Mouse (Mus musculus): ENCODE data around the gene Rap1gap2. TPM values are rescaled to one million over a fixed set of nuclear protein-coding genes. Genes with fewer than 3 reads are reported as not detected.

Gene Rap1gap2
- polyA plus RNA-seq, 1 experiment, result 8.9 TPM

- 29% methylated on average over 2 of the region's 2 CpGs for WGBS
- no peak for DNase-seq
- TF ChIP-seq CTCF (IDR thresholded peaks at IDR 0.05; ENCODE audit: insufficient read depth, low read length), result no peak
- TF ChIP-seq POLR2A (IDR thresholded peaks at IDR 0.05; ENCODE audit: borderline replicate concordance, extremely low read depth, low read depth, low read length), result no peak
- no peaks in the 10 kb centered on the region for H3K4me1 ChIP-seq (ENCODE audit: control insufficient read depth, insufficient read depth, low read length)
- no peak overlapping the region for H3K4me3 ChIP-seq (replicated peaks; ENCODE audit: extremely low read depth, low read depth, low read length)
These were observed 148.1 kb downstream of the Rap1gap2 start for GRCm38 (mm10) chr11:74462651-74463050.

GRCm38 (mm10) chr11:74459651-74460050 lies 151.1 kb downstream of the Rap1gap2 start:
- DNase-seq, result no peak
- Histone ChIP-seq H3K4me3 (replicated peaks; ENCODE audit: extremely low read depth, low read depth, low read length) (no peak overlapping the region), H3K4me1 (ENCODE audit: control insufficient read depth, insufficient read depth, low read length) (no peaks in the 10 kb centered on the region)
- 83% methylated on average over 8 of the region's 8 CpGs for WGBS
- TF ChIP-seq CTCF (IDR thresholded peaks at IDR 0.05; ENCODE audit: insufficient read depth, low read length) (no peak), POLR2A (IDR thresholded peaks at IDR 0.05; ENCODE audit: borderline replicate concordance, extremely low read depth, low read depth, low read length) (no peak)

GRCm38 (mm10) chr11:74458400-74458799 lies 152.3 kb downstream of the Rap1gap2 start:
- WGBS, result 74% methylated on average over 3 of the region's 3 CpGs
- Histone ChIP-seq H3K4me1 (ENCODE audit: control insufficient read depth, insufficient read depth, low read length) (no peaks in the 10 kb centered on the region), H3K4me3 (replicated peaks; ENCODE audit: extremely low read depth, low read depth, low read length) (no peak overlapping the region)
- DNase-seq, result no peak
- TF ChIP-seq POLR2A (IDR thresholded peaks at IDR 0.05; ENCODE audit: borderline replicate concordance, extremely low read depth, low read depth, low read length) (no peak), CTCF (IDR thresholded peaks at IDR 0.05; ENCODE audit: insufficient read depth, low read length) (no peak)

- WGBS, result 58% methylated on average over 10 of the region's 10 CpGs
- no peaks in the 10 kb centered on the region for H3K4me1 ChIP-seq (ENCODE audit: control insufficient read depth, insufficient read depth, low read length)
- TF ChIP-seq POLR2A (IDR thresholded peaks at IDR 0.05; ENCODE audit: borderline replicate concordance, extremely low read depth, low read depth, low read length) (no peak), CTCF (IDR thresholded peaks at IDR 0.05; ENCODE audit: insufficient read depth, low read length) (no peak)
- no peak for DNase-seq
- no peak overlapping the region for H3K4me3 ChIP-seq (replicated peaks; ENCODE audit: extremely low read depth, low read depth, low read length)
These were observed 153.5 kb downstream of the Rap1gap2 start for GRCm38 (mm10) chr11:74457194-74457593.

- DNase-seq, result no peak
- WGBS, result 71% methylated on average over 4 of the region's 4 CpGs
- no peak for TF ChIP-seq CTCF (IDR thresholded peaks at IDR 0.05; ENCODE audit: insufficient read depth, low read length)
- no peak for TF ChIP-seq POLR2A (IDR thresholded peaks at IDR 0.05; ENCODE audit: borderline replicate concordance, extremely low read depth, low read depth, low read length)
- no peaks in the 10 kb centered on the region for H3K4me1 ChIP-seq (ENCODE audit: control insufficient read depth, insufficient read depth, low read length)
- no peak overlapping the region for H3K4me3 ChIP-seq (replicated peaks; ENCODE audit: extremely low read depth, low read depth, low read length)
These were observed 162.2 kb downstream of the Rap1gap2 start for GRCm38 (mm10) chr11:74448556-74448955.

- Histone ChIP-seq H3K4me3 (replicated peaks; ENCODE audit: extremely low read depth, low read depth, low read length) (no peak overlapping the region), H3K4me1 (ENCODE audit: control insufficient read depth, insufficient read depth, low read length) (no peaks in the 10 kb centered on the region)
- TF ChIP-seq CTCF (IDR thresholded peaks at IDR 0.05; ENCODE audit: insufficient read depth, low read length), result no peak
- TF ChIP-seq POLR2A (IDR thresholded peaks at IDR 0.05; ENCODE audit: borderline replicate concordance, extremely low read depth, low read depth, low read length), result no peak
- WGBS, result 86% methylated on average over 6 of the region's 6 CpGs
- DNase-seq, result no peak
These were observed 162.7 kb downstream of the Rap1gap2 start for GRCm38 (mm10) chr11:74447991-74448403.

GRCm38 (mm10) chr11:74445591-74445990 lies 165.1 kb downstream of the Rap1gap2 start:
- Histone ChIP-seq H3K4me1 (ENCODE audit: control insufficient read depth, insufficient read depth, low read length) (no peaks in the 10 kb centered on the region), H3K4me3 (replicated peaks; ENCODE audit: extremely low read depth, low read depth, low read length) (no peak overlapping the region)
- 72% methylated on average over 3 of the region's 3 CpGs for WGBS
- DNase-seq, result no peak
- TF ChIP-seq POLR2A (IDR thresholded peaks at IDR 0.05; ENCODE audit: borderline replicate concordance, extremely low read depth, low read depth, low read length), result no peak
- no peak for TF ChIP-seq CTCF (IDR thresholded peaks at IDR 0.05; ENCODE audit: insufficient read depth, low read length)

GRCm38 (mm10) chr11:74443924-74444256 lies 166.8 kb downstream of the Rap1gap2 start:
- 79% methylated on average over 5 of the region's 5 CpGs for WGBS
- no peaks in the 10 kb centered on the region for H3K4me1 ChIP-seq (ENCODE audit: control insufficient read depth, insufficient read depth, low read length)
- DNase-seq, result no peak
- H3K4me3 ChIP-seq (replicated peaks; ENCODE audit: extremely low read depth, low read depth, low read length), result no peak overlapping the region
- TF ChIP-seq POLR2A (IDR thresholded peaks at IDR 0.05; ENCODE audit: borderline replicate concordance, extremely low read depth, low read depth, low read length) (no peak), CTCF (IDR thresholded peaks at IDR 0.05; ENCODE audit: insufficient read depth, low read length) (no peak)

- Histone ChIP-seq H3K4me1 (ENCODE audit: control insufficient read depth, insufficient read depth, low read length) (no peaks in the 10 kb centered on the region), H3K4me3 (replicated peaks; ENCODE audit: extremely low read depth, low read depth, low read length) (no peak overlapping the region)
- TF ChIP-seq POLR2A (IDR thresholded peaks at IDR 0.05; ENCODE audit: borderline replicate concordance, extremely low read depth, low read depth, low read length) (no peak), CTCF (IDR thresholded peaks at IDR 0.05; ENCODE audit: insufficient read depth, low read length) (no peak)
- DNase-seq, result no peak
- WGBS, result 68% methylated on average over 6 of the region's 6 CpGs
These were observed 167.4 kb downstream of the Rap1gap2 start for GRCm38 (mm10) chr11:74443147-74443923.

GRCm38 (mm10) chr11:74442396-74442795 lies 168.3 kb downstream of the Rap1gap2 start:
- H3K4me3 ChIP-seq (replicated peaks; ENCODE audit: extremely low read depth, low read depth, low read length), result no peak overlapping the region
- no peaks in the 10 kb centered on the region for H3K4me1 ChIP-seq (ENCODE audit: control insufficient read depth, insufficient read depth, low read length)
- no peak for TF ChIP-seq CTCF (IDR thresholded peaks at IDR 0.05; ENCODE audit: insufficient read depth, low read length)
- no peak for TF ChIP-seq POLR2A (IDR thresholded peaks at IDR 0.05; ENCODE audit: borderline replicate concordance, extremely low read depth, low read depth, low read length)
- 80% methylated on average over 4 of the region's 4 CpGs for WGBS
- no peak for DNase-seq
